Mouse (Mus musculus) limb, embryonic 15.5 days (tissue): ENCODE results near the gene Olfr1097. TPM values are rescaled to one million over a fixed set of nuclear protein-coding genes. Genes with fewer than 3 reads are reported as not detected.

ENCODE experiments used
- ATAC-seq: fragments of 200-750 bp; cut with Nextera tagmentation; 2 replicates; pipeline ENCODE4 v1.8.0; 2017; ENCODE audit warnings: low read depth, moderate TSS enrichment; ENCODE audit not compliant: insufficient number of reproducible peaks, low FRiP score, low TSS enrichment
- H3K27ac ChIP-seq: fragments of 300-500 bp; sonication (generic); 2 replicates; pipeline ENCODE4 v1.5.1; 2015; ENCODE audit warnings: moderate library complexity, mild to moderate bottlenecking, inconsistent platforms
- H3K27me3 ChIP-seq: fragments of 300-500 bp; sonication (generic); 2 replicates; pipeline ENCODE4 v1.6.1; 2015; ENCODE audit warnings: inconsistent platforms
- H3K36me3 ChIP-seq: fragments of 300-500 bp; sonication (generic); 2 replicates; pipeline ENCODE4 v1.6.1; 2015; ENCODE audit warnings: inconsistent platforms
- H3K4me1 ChIP-seq: fragments of 300-500 bp; sonication (generic); 2 replicates; pipeline ENCODE4 v1.6.1; 2015; ENCODE audit warnings: inconsistent platforms
- H3K4me2 ChIP-seq: fragments of 300-500 bp; sonication (generic); 2 replicates; pipeline ENCODE4 v1.6.1; 2015; ENCODE audit warnings: mild to moderate bottlenecking, inconsistent platforms
- H3K4me3 ChIP-seq: fragments of 300-500 bp; sonication (generic); 2 replicates; pipeline ENCODE4 v1.5.1; 2015; ENCODE audit warnings: mild to moderate bottlenecking, inconsistent platforms
- H3K9ac ChIP-seq: fragments of 300-500 bp; sonication (generic); 2 replicates; pipeline ENCODE4 v1.6.1; 2015; ENCODE audit warnings: inconsistent platforms
- H3K9me3 ChIP-seq: fragments of 300-500 bp; sonication (generic); 2 replicates; pipeline ENCODE4 v1.6.1; 2016; ENCODE audit warnings: inconsistent platforms
- WGBS: fragments of 180-500 bp; shearing (Covaris S2); methylation state at CpG from one replicate; pipeline ENCODE4 v1.1.7; 2015; 5-methylcytosine and 5-hydroxymethylcytosine counted together
- polyA plus RNA-seq: library from polyadenylated mRNA; unstranded; fragments of >200 nt; fragmentation: Nextera tagmentation; extraction: Ambion mirVana; gene quantifications from 2 replicates; pipeline ENCODE4 v1.2.1, GENCODE M21; 2015

Olfr1097 gene
- polyA plus RNA-seq, result not detected in 2 replicates

DNA sequence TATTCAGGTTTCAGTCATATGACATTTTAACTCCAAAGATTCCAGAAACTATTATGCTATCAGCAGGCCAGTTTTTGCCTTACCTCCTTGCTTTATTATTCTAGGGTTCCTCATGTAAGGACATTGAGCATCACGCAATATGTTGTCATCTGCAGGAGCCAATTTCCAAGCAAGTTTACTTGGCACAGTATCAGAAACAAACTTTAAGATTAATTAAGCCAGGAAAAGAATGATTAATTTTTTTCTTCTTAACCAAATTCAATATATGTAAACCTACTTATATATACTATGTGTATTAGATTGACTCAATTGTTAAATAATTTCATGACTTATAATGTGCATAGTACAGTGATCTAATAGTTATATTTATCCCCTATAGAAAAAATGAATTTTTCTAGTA lies at the start of gene Olfr1097:
Gene Olfr1097, minus strand, starts transcription at position 101 of the 400 bp plus-strand sequence.
- Histone ChIP-seq H3K4me1 (no peaks in the 10 kb centered on the region), H3K36me3 (no peaks in the 10 kb centered on the region), H3K9ac (no peak within 1 kb of the TSS), H3K9me3 (no peaks in the 10 kb centered on the region), H3K27me3 (no peaks in the 10 kb centered on the region), H3K4me2 (no peak within 1 kb of the TSS), H3K27ac (no peak within 1 kb of the TSS), H3K4me3 (no peak within 1 kb of the TSS)
- no peak for ATAC-seq
- WGBS, result 94% methylated on average over 1 of the region's 1 CpGs

DNA sequence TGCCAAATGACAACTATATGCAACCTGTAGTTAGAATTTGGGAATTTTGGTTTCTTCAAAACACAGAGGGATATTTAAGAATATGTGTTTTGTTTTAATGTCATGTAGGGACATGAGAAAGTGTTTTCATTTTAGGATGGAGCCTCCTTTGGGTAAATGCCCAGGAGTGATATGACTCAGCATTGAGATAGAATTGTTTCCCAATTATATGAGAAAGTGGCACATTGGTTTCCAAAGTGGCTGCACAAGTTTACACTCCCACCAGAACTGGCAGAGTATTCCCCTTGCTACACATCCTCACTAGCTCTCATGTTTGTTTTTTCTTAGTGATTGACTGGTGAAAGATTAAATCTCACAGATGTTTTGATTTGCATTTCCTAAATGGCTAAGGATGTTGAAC lies 34.5 kb upstream of the Olfr1097 start:
- H3K9me3 ChIP-seq, result no peaks in the 10 kb centered on the region
- H3K4me2 ChIP-seq, result no peak overlapping the region
- no peak overlapping the region for H3K27ac ChIP-seq
- no peak for ATAC-seq
- H3K9ac ChIP-seq, result no peak overlapping the region
- no peaks in the 10 kb centered on the region for H3K36me3 ChIP-seq
- no peaks in the 10 kb centered on the region for H3K4me1 ChIP-seq
- H3K27me3 ChIP-seq, result no peaks in the 10 kb centered on the region
- H3K4me3 ChIP-seq, result no peak overlapping the region

DNA sequence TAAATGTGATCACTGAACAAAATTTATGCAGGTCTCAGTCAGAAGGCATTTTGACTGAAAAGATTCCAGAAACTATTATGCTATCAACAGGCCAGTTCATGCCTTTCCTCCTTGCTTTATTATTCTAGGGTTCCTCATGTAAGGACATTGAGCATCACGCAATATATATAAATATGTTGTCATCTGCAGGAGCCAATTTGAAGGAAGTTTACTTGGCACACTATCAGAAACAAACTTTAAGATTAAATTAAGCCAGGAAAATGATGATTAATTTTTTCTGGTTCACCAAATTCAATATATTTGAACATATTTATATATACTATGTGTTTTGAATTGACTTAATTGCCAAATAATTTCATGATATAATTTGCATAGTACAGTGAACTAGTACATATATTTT lies 32.4 kb upstream of the Olfr1097 start, which contains the start of gene Olfr1098:
Gene Olfr1098, minus strand, starts transcription at position 101 of the 400 bp plus-strand sequence.
- no peak within 1 kb of the TSS for H3K4me2 ChIP-seq
- 91% methylated on average over 1 of the region's 1 CpGs for WGBS
- H3K9me3 ChIP-seq, result no peaks in the 10 kb centered on the region
- no peaks in the 10 kb centered on the region for H3K36me3 ChIP-seq
- no peak within 1 kb of the TSS for H3K9ac ChIP-seq
- no peak within 1 kb of the TSS for H3K27ac ChIP-seq
- H3K4me1 ChIP-seq, result no peaks in the 10 kb centered on the region
- no peak within 1 kb of the TSS for H3K4me3 ChIP-seq
- ATAC-seq, result no peak
- no peaks in the 10 kb centered on the region for H3K27me3 ChIP-seq

DNA sequence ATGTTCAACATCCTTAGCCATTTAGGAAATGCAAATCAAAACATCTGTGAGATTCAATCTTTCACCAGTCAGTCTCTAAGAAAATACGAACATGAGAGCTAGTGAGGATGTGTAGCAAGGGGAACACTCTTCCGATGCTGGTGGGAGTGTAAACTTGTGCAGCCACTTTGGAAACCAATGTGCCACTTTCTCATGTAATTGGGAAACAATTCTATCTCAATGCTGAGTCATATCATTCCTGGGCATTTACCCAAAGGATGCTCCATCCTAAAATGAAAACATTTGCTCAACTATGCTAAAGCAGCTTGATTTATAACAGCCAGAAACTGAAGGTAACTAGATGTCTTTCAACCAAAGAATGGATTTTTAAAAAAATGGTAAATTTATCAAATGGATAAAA lies 13.6 kb upstream of the Olfr1097 start:
- Histone ChIP-seq H3K27me3 (no peaks in the 10 kb centered on the region), H3K9me3 (no peaks in the 10 kb centered on the region), H3K36me3 (no peaks in the 10 kb centered on the region), H3K27ac (no peak overlapping the region), H3K4me1 (no peaks in the 10 kb centered on the region), H3K9ac (no peak overlapping the region), H3K4me3 (no peak overlapping the region), H3K4me2 (no peak overlapping the region)
- no peak for ATAC-seq
- WGBS, result 80% methylated on average over 2 of the region's 2 CpGs

DNA sequence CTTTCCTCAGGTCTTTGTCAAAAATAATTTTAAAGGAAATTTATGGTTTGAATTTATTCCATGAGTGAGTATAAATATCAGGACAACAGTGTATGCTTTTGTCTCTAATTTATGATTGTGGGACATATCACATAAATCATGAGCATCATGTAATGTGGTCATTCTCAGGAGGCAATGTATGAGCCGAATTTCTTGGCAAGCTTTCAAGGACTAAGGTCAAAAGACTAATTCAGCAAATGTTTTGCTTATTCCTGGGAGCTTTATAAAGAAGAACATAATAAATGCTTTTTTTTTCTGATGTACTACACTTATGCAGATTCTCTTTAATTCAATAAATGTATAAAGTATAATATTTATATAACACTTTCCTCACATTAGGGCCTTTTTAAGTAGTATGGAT lies 17.3 kb downstream of the Olfr1097 start, which contains the start of gene Gm13723:
Gene Gm13723, minus strand, starts transcription at position 101 of the 400 bp plus-strand sequence.
- Histone ChIP-seq H3K27me3 (no peaks in the 10 kb centered on the region), H3K9me3 (no peaks in the 10 kb centered on the region), H3K4me1 (no peaks in the 10 kb centered on the region), H3K4me3 (no peak within 1 kb of the TSS), H3K9ac (no peak within 1 kb of the TSS), H3K4me2 (no peak within 1 kb of the TSS), H3K27ac (no peak within 1 kb of the TSS), H3K36me3 (no peaks in the 10 kb centered on the region)
- 51% methylated on average over 1 of the region's 1 CpGs for WGBS
- no peak for ATAC-seq

DNA sequence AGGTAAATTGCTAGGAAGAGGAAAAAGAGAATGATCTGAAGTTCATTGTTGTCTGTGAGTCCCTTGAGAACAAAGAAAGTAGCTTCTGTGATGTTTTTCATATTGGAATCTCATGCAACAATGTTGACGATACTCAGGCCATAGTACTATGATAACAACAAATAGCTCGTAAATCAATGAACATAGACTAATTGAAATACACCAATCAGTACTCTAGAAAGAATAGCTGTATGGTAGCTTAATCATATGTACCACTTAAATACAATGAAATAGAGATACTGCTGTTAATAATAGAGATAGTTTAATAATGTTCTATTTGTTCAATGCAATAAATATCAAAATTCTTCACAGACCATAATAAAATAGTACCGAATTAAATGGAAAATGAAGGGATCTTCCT lies 40.4 kb downstream of the Olfr1097 start, which contains the start of gene Olfr1095:
Gene Olfr1095, minus strand, starts transcription at position 101 of the 400 bp plus-strand sequence.
- H3K9ac ChIP-seq, result no peak within 1 kb of the TSS
- H3K27me3 ChIP-seq, result no peaks in the 10 kb centered on the region
- H3K36me3 ChIP-seq, result no peaks in the 10 kb centered on the region
- no peaks in the 10 kb centered on the region for H3K9me3 ChIP-seq
- no peak within 1 kb of the TSS for H3K4me2 ChIP-seq
- no peak for ATAC-seq
- no peak within 1 kb of the TSS for H3K27ac ChIP-seq
- no peaks in the 10 kb centered on the region for H3K4me1 ChIP-seq
- WGBS, result 82% methylated on average over 3 of the region's 3 CpGs
- H3K4me3 ChIP-seq, result no peak within 1 kb of the TSS

Other genes with a start within 250 kb of the Olfr1097 start
- not detected in 2 replicates for gene Olfr1085, start 230.2 kb downstream of the Olfr1097 start, polyA plus RNA-seq
- gene Olfr1086, start 212.1 kb downstream of the Olfr1097 start, polyA plus RNA-seq, result not detected in 2 replicates
- gene Olfr1087, start 193.8 kb downstream of the Olfr1097 start, polyA plus RNA-seq, result not detected in 2 replicates
- gene Olfr1089, start 158.5 kb downstream of the Olfr1097 start, polyA plus RNA-seq, result not detected in 2 replicates
- not detected in 2 replicates for gene Olfr1090, start 133.2 kb downstream of the Olfr1097 start, polyA plus RNA-seq
- not detected in 2 replicates for gene Olfr1093, start 109.7 kb downstream of the Olfr1097 start, polyA plus RNA-seq
- not detected in 2 replicates for gene Olfr141, start 82.2 kb downstream of the Olfr1097 start, polyA plus RNA-seq
- gene Olfr1094, start 67.6 kb downstream of the Olfr1097 start, polyA plus RNA-seq, result not detected in 2 replicates
- gene Olfr1095, start 40.5 kb downstream of the Olfr1097 start, polyA plus RNA-seq, result not detected in 2 replicates
- not detected in 2 replicates for gene Gm13723, start 17.4 kb downstream of the Olfr1097 start, polyA plus RNA-seq
- gene Olfr1098, start 32.3 kb upstream of the Olfr1097 start, polyA plus RNA-seq, result not detected in 2 replicates
- not detected in 2 replicates for gene Olfr1099, start 68.5 kb upstream of the Olfr1097 start, polyA plus RNA-seq
- not detected in 2 replicates for gene Olfr1100, start 87.7 kb upstream of the Olfr1097 start, polyA plus RNA-seq
- gene Olfr1101, start 99.0 kb upstream of the Olfr1097 start, polyA plus RNA-seq, result not detected in 2 replicates
- not detected in 2 replicates for gene Olfr1102, start 106.2 kb upstream of the Olfr1097 start, polyA plus RNA-seq
- not detected in 2 replicates for gene Olfr1104, start 134.9 kb upstream of the Olfr1097 start, polyA plus RNA-seq
- gene Olfr1105, start 144.3 kb upstream of the Olfr1097 start, polyA plus RNA-seq, result not detected in 2 replicates
- gene Olfr1106, start 160.1 kb upstream of the Olfr1097 start, polyA plus RNA-seq, result not detected in 2 replicates
- not detected in 2 replicates for gene Olfr1107, start 183.6 kb upstream of the Olfr1097 start, polyA plus RNA-seq
- not detected in 2 replicates for gene Olfr1109, start 203.8 kb upstream of the Olfr1097 start, polyA plus RNA-seq
- not detected in 2 replicates for gene Olfr259, start 222.4 kb upstream of the Olfr1097 start, polyA plus RNA-seq
- not detected in 2 replicates for gene Olfr1110, start 248.1 kb upstream of the Olfr1097 start, polyA plus RNA-seq